Mouse (Mus musculus): ENCODE measurements around the gene Rpl12. TPM values are rescaled to one million over a fixed set of nuclear protein-coding genes. Genes with fewer than 3 reads are reported as not detected.

Rpl12 gene
- polyA plus RNA-seq, 1 experiment from 2014 or later, result 162 TPM

DNA sequence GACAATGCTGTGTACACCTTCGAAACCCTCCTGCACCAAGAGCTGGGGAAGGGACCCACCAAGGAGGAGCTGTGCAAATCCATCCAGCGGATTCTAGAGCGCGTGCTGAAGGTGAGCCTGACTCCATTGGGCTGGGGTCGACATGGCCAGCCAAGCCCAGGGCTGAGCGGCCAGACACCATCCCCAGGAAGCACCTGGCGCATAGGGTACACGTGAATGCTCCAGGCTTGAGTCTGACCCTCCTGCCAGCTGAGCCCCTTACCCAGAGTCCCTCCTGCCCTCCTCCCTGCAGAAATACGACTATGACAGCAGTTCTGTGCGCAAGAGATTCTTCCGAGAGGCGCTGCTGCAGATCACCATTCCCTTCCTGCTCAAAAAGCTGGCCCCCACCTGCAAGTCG is 38.8 kb upstream of the Rpl12 start:
- WGBS, result 83% methylated on average over 13 of the region's 13 CpGs
- no peak overlapping the region for H3K27ac ChIP-seq (ENCODE audit: low read length)
- H3K36me3 ChIP-seq (ENCODE audit: control insufficient read depth, insufficient read depth, low read length), result 0 out of 2 replicates have a peak, but pooled peaks cover 8% of the 10 kb centered on the region
- no peaks in the 10 kb centered on the region for H3K9me3 ChIP-seq (ENCODE audit: control insufficient read depth, low read length)
- no peak overlapping the region for H3K9ac ChIP-seq (ENCODE audit: low read depth, low read length)
- no peak overlapping the region for H3K4me2 ChIP-seq (ENCODE audit: low read depth, low read length)
- no peak for ATAC-seq
- H3K4me1 ChIP-seq (ENCODE audit: control insufficient read depth, insufficient read depth, low read length), result no peaks in the 10 kb centered on the region
- no peaks in the 10 kb centered on the region for H3K27me3 ChIP-seq (replicated peaks; ENCODE audit: control insufficient read depth, insufficient read depth, low read length)
- H3K4me3 ChIP-seq (ENCODE audit: low read length), result no peak overlapping the region

DNA sequence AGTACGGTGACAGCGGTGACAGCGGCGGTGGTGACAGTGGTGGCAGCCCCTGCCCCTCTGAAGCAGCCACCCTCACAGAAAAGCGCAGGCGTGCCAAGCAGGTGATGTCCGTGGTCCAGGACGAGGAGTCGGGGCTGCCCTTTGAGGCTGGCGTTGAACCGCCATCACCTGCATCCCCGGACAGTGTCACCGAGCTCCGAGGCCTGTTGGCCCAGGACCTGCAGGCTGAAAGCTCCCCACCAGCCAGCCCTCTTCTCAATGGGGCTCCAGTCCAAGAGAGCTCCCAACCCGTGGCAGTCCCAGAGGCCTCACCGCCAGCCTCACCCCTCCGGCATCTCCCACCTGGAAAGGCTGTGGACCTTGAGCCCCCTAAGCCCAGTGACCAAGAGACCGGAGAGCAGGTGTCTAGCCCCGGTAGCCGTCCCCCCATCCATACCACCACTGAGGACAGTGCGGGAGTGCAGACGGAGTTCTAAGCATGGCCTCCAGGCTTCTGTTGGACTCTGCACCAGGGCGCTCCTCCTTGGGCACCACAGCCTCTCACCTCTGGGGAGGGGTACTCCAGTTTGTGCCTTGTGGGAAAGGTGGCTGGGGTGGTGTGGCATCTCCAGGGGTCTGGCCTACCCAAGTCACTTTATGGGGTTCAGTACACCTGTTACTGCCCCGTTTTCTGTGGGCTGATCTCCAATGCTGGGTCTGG is 37.7 kb upstream of the Rpl12 start:
- Histone ChIP-seq H3K36me3 (ENCODE audit: control insufficient read depth, insufficient read depth, low read length) (0 out of 2 replicates have a peak, but pooled peaks cover 8% of the 10 kb centered on the region), H3K27me3 (replicated peaks; ENCODE audit: control insufficient read depth, insufficient read depth, low read length) (no peaks in the 10 kb centered on the region), H3K4me2 (ENCODE audit: low read depth, low read length) (no peak overlapping the region), H3K27ac (ENCODE audit: low read length) (no peak overlapping the region), H3K9ac (ENCODE audit: low read depth, low read length) (no peak overlapping the region), H3K4me1 (ENCODE audit: control insufficient read depth, insufficient read depth, low read length) (no peaks in the 10 kb centered on the region), H3K4me3 (ENCODE audit: low read length) (no peak overlapping the region), H3K9me3 (ENCODE audit: control insufficient read depth, low read length) (no peaks in the 10 kb centered on the region)
- WGBS, result 94% methylated on average over 24 of the region's 24 CpGs
- no peak for ATAC-seq

DNA sequence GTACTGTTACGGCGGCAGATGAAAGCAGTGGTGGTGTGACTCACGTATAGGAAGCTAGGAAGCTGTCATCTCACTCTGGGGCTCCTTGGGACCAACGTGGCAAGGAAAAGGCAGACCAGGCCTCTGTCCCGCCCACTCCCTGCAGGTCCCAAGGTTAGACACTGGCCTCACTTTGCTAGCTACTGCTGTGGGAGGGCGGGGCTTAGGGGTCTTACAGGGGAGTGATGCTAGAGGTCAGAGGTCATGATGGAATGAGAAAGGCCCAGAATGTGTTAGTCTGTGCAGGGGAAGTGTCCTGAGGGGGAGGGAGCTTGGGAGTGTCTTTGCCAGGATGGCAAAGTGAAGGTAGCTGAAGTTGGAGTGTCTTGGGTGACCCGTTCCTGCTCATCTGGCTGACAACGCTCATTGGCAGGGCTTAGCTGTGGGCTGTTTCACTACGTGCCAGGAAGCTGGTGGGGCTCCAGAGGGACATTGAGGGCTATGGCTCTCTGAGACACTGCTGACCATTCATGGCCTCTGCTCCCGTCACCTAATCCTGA is 37.0 kb upstream of the Rpl12 start:
- H3K27me3 ChIP-seq (replicated peaks; ENCODE audit: control insufficient read depth, insufficient read depth, low read length), result no peaks in the 10 kb centered on the region
- WGBS, result 80% methylated on average over 10 of the region's 10 CpGs
- no peak for ATAC-seq

GRCm38 (mm10) chr2:32926330-32927075 is 34.9 kb upstream of the Rpl12 start:
- H3K9ac ChIP-seq (ENCODE audit: low read depth, low read length), result no peak overlapping the region
- no peak overlapping the region for H3K4me3 ChIP-seq (ENCODE audit: low read length)
- no peak for ATAC-seq
- H3K9me3 ChIP-seq (ENCODE audit: control insufficient read depth, low read length), result no peaks in the 10 kb centered on the region
- H3K27me3 ChIP-seq (replicated peaks; ENCODE audit: control insufficient read depth, insufficient read depth, low read length), result no peaks in the 10 kb centered on the region
- no peaks in the 10 kb centered on the region for H3K36me3 ChIP-seq (ENCODE audit: control insufficient read depth, insufficient read depth, low read length)
- no peak overlapping the region for H3K4me2 ChIP-seq (ENCODE audit: low read depth, low read length)
- 89% methylated on average over 12 of the region's 12 CpGs for WGBS
- no peak overlapping the region for H3K27ac ChIP-seq (ENCODE audit: low read length)
- no peaks in the 10 kb centered on the region for H3K4me1 ChIP-seq (ENCODE audit: control insufficient read depth, insufficient read depth, low read length)

More for the DNA sequence above, 37.0 kb upstream of the Rpl12 start:
- Histone ChIP-seq H3K4me3 (ENCODE audit: low read length) (no peak overlapping the region), H3K36me3 (ENCODE audit: control insufficient read depth, insufficient read depth, low read length) (0 out of 2 replicates have a peak, but pooled peaks cover 8% of the 10 kb centered on the region), H3K4me1 (ENCODE audit: control insufficient read depth, insufficient read depth, low read length) (no peaks in the 10 kb centered on the region), H3K9me3 (ENCODE audit: control insufficient read depth, low read length) (no peaks in the 10 kb centered on the region), H3K27ac (ENCODE audit: low read length) (no peak overlapping the region), H3K4me2 (ENCODE audit: low read depth, low read length) (no peak overlapping the region), H3K9ac (ENCODE audit: low read depth, low read length) (no peak overlapping the region)

DNA sequence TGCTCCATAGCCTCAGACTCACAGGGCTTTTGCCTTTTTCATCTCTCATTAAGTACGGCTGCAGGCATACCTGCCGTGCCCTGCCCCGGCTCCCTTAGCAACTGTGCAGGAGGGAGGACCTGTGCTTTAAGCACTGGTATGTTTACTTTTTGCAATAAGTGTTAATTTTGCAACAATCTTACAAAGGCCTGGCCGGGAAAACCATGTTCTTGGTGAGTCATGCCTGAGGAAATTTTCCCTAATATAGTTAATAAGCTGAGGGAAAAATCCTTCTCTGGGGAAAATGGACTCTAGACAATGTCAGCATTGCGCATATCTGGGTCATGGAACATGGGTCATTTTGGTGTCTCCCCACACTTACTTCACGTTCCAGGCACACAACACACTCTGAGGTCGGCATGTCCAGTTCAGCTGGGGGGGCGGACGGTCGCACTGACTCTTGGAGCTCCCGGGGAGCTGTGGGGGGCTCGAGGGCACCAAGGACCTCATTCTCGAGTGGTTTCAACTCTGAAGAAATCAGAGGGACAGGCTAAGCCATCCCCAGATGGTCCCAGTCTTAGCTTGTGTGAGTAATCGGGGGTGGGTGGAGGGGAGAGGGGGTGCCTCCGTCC is 33.6 kb upstream of the Rpl12 start:
- H3K9ac ChIP-seq (ENCODE audit: low read depth, low read length), result no peak overlapping the region

DNA sequence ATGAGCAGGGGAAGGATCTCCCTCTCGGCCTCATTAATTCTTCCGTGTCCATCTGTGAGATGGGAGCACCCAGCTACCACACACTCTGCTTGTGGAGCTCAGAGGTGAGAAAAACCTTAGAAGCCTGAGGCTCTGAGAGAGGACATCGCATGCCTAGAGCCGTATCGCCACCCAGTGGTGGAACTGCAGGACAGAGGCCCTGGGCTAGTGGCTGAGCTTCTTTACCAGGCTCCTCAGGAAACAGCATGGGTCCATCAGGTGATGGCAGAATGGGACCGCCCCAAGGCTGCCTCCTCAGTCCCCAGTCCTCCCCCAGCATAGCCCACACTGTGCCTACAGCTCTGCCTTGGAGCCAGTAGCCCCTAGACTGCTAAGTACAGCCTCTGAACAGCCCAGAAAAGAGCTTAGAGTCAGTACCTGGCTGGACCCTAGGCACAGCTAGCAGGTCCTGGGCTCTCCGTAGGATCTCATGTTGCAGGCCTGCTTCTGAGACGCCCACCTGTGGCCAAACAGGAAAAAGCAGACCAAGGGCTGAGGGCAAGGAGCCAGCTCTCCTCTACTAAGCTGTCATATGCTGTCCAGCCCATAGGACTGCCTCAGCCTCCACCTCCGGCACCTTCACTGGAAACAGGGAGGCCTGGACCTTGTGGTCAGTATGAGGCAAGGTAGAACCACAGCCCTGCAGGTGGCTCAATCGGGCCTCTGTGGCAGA is 33.0 kb upstream of the Rpl12 start:
- H3K27ac ChIP-seq (ENCODE audit: low read length), result no peak overlapping the region

More for the DNA sequence above, 33.6 kb upstream of the Rpl12 start:
- WGBS, result 65% methylated on average over 15 of the region's 15 CpGs
- Histone ChIP-seq H3K4me2 (ENCODE audit: low read depth, low read length) (no peak overlapping the region), H3K36me3 (ENCODE audit: control insufficient read depth, insufficient read depth, low read length) (no peaks in the 10 kb centered on the region), H3K27me3 (replicated peaks; ENCODE audit: control insufficient read depth, insufficient read depth, low read length) (no peaks in the 10 kb centered on the region), H3K27ac (ENCODE audit: low read length) (no peak overlapping the region), H3K9me3 (ENCODE audit: control insufficient read depth, low read length) (no peaks in the 10 kb centered on the region), H3K4me3 (ENCODE audit: low read length) (no peak overlapping the region), H3K4me1 (ENCODE audit: control insufficient read depth, insufficient read depth, low read length) (0 out of 2 replicates have a peak, but pooled peaks cover 2% of the 10 kb centered on the region)
- ATAC-seq, result no peak

DNA sequence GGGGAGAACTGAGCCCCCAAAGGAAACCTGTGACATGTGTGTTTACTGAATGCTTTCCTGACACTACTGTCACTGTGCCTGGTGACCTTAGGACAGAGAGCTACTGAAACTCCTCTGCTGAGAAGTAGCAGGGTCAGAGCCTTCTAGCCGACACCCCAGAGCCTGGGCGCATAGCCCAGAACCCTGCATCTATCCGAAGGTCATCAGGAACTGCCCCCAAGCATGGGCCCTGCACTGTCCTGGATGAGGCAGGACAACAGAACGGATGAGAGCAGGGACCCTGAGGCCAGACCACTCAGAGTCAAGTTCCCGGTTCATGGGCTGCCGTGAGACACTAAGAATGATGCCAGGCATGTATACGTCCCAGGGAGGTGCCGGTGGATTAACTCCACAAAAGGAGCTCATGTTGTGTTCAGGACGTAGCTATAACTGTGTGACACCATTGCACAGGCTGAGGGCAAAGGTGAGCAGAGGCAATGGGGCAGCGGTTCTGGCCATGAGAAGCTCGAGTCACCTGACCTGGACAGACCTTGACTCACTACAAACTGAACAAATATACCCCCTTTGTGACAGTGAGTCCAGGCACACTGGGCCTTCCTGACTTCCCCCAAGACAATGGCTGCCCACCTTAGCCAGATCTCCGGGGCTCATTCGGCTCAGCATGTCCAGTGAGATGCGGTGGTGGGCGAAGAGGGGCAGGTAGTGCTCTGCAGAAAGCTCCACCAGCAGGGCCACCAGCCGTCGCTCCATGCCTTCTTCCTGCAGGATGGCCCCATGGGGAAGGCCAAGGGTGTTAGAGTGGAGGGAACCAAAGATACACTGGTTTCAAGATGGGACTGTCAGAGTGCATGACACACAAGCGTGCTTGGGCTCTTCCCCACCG is 32.2 kb upstream of the Rpl12 start:
- no peaks in the 10 kb centered on the region for H3K9me3 ChIP-seq (ENCODE audit: control insufficient read depth, low read length)
- WGBS, result 89% methylated on average over 19 of the region's 19 CpGs

More for the DNA sequence above, 33.0 kb upstream of the Rpl12 start:
- H3K9ac ChIP-seq (ENCODE audit: low read depth, low read length), result no peak overlapping the region
- H3K9me3 ChIP-seq (ENCODE audit: control insufficient read depth, low read length), result no peaks in the 10 kb centered on the region
- H3K4me2 ChIP-seq (ENCODE audit: low read depth, low read length), result no peak overlapping the region
- H3K4me1 ChIP-seq (ENCODE audit: control insufficient read depth, insufficient read depth, low read length), result 0 out of 2 replicates have a peak, but pooled peaks cover 2% of the 10 kb centered on the region
- no peaks in the 10 kb centered on the region for H3K27me3 ChIP-seq (replicated peaks; ENCODE audit: control insufficient read depth, insufficient read depth, low read length)
- H3K4me3 ChIP-seq (ENCODE audit: low read length), result no peak overlapping the region
- 30% methylated on average over 10 of the region's 10 CpGs for WGBS
- no peaks in the 10 kb centered on the region for H3K36me3 ChIP-seq (ENCODE audit: control insufficient read depth, insufficient read depth, low read length)
- peak; percentile 62 for ATAC-seq

GRCm38 (mm10) chr2:32931730-32932129 is 29.6 kb upstream of the Rpl12 start:
- no peaks in the 10 kb centered on the region for H3K27me3 ChIP-seq (replicated peaks; ENCODE audit: control insufficient read depth, insufficient read depth, low read length)
- H3K4me1 ChIP-seq (ENCODE audit: control insufficient read depth, insufficient read depth, low read length), result 0 out of 2 replicates have a peak, but pooled peaks cover 2% of the 10 kb centered on the region
- no peak for ATAC-seq
- H3K4me2 ChIP-seq (ENCODE audit: low read depth, low read length), result no peak overlapping the region
- H3K36me3 ChIP-seq (ENCODE audit: control insufficient read depth, insufficient read depth, low read length), result no peaks in the 10 kb centered on the region
- H3K9ac ChIP-seq (ENCODE audit: low read depth, low read length), result no peak overlapping the region
- no peak overlapping the region for H3K4me3 ChIP-seq (ENCODE audit: low read length)
- 74% methylated on average over 7 of the region's 7 CpGs for WGBS
- H3K27ac ChIP-seq (ENCODE audit: low read length), result no peak overlapping the region
- no peaks in the 10 kb centered on the region for H3K9me3 ChIP-seq (ENCODE audit: control insufficient read depth, low read length)

More for the DNA sequence above, 32.2 kb upstream of the Rpl12 start:
- no peaks in the 10 kb centered on the region for H3K36me3 ChIP-seq (ENCODE audit: control insufficient read depth, insufficient read depth, low read length)
- no peak overlapping the region for H3K4me2 ChIP-seq (ENCODE audit: low read depth, low read length)
- no peak overlapping the region for H3K27ac ChIP-seq (ENCODE audit: low read length)
- ATAC-seq, result no peak
- no peak overlapping the region for H3K4me3 ChIP-seq (ENCODE audit: low read length)
- H3K4me1 ChIP-seq (ENCODE audit: control insufficient read depth, insufficient read depth, low read length), result 0 out of 2 replicates have a peak, but pooled peaks cover 2% of the 10 kb centered on the region
- no peaks in the 10 kb centered on the region for H3K27me3 ChIP-seq (replicated peaks; ENCODE audit: control insufficient read depth, insufficient read depth, low read length)
- no peak overlapping the region for H3K9ac ChIP-seq (ENCODE audit: low read depth, low read length)
